Mouse (Mus musculus): ENCODE measurements at regions not wholly inside any gene's neighbourhood (a gene's known extent, or its start where the extent isn't known, plus 50 kb on each side); places are given as distances from the start of the nearest gene placed in this dataset.

DNA sequence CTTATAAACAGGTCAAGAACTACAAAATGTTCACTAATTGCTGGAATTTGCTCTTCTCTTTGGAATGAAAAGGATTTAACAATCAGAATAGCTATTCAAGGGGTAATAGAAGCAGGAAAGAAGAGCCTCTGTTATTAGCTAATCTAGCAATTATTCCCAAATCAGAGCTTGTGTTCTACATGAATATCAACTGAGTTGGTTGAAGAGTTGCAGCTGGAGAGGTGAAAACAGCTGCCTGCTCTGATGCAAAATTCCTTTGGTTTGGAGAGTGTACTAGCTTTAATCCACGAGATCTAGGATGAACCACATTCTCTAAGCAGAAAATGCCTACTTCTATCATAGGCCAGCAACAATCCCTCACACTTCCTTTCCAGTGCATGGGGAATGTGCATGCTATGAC is 674.8 kb downstream of the Gsdmc2 start:
- TF ChIP-seq CTCF (IDR thresholded peaks at IDR 0.05) (no peak), EP300 (IDR thresholded peaks at IDR 0.05; ENCODE audit: insufficient read depth, low read depth, low read length) (no peak), POLR2A (IDR thresholded peaks at IDR 0.05; ENCODE audit: insufficient read depth, low read depth, low read length) (no peak)
- Histone ChIP-seq H3K4me3 (no peak overlapping the region), H3K27ac (no peak overlapping the region), H3K9ac (ENCODE audit: low read depth, low read length) (no peak overlapping the region), H3K27me3 (ENCODE audit: control insufficient read depth, insufficient read depth, low read length) (no peaks in the 10 kb centered on the region), H3K4me1 (ENCODE audit: control insufficient read depth, insufficient read depth, low read length) (no peaks in the 10 kb centered on the region), H3K79me2 (replicated peaks; ENCODE audit: control insufficient read depth, insufficient read depth, low read length) (no peaks in the 10 kb centered on the region), H3K36me3 (ENCODE audit: control insufficient read depth, insufficient read depth, low read length) (no peaks in the 10 kb centered on the region)
- 66% methylated on average over 1 of the region's 1 CpGs for WGBS
- no peak for DNase-seq
- intact Hi-C loops (cut with DNase I): no loop called here

DNA sequence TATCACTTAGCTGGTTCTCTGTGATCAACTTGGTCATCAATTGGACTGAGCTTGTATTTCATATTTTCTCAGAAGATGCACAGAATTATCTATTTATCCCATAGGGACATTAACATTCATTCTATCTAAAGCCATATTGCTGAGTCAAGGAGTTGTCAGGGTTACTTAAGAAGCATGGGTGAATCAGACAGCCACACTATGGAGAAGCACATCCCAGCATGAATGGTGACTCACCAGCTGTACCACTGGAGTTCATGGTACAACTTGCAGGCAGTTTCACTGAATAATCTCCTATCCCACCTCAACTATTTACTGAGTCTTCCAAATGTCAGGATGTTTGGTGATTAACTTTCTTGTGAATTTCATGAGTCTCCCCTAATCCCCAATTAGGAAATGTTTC is 678.6 kb downstream of the Gsdmc2 start:
- TF ChIP-seq EP300 (IDR thresholded peaks at IDR 0.05; ENCODE audit: insufficient read depth, low read depth, low read length) (no peak), CTCF (IDR thresholded peaks at IDR 0.05) (no peak), POLR2A (IDR thresholded peaks at IDR 0.05; ENCODE audit: insufficient read depth, low read depth, low read length) (no peak)
- Histone ChIP-seq H3K79me2 (replicated peaks; ENCODE audit: control insufficient read depth, insufficient read depth, low read length) (no peaks in the 10 kb centered on the region), H3K4me1 (ENCODE audit: control insufficient read depth, insufficient read depth, low read length) (no peaks in the 10 kb centered on the region), H3K9ac (ENCODE audit: low read depth, low read length) (no peak overlapping the region), H3K27ac (no peak overlapping the region), H3K27me3 (ENCODE audit: control insufficient read depth, insufficient read depth, low read length) (no peaks in the 10 kb centered on the region), H3K36me3 (ENCODE audit: control insufficient read depth, insufficient read depth, low read length) (no peaks in the 10 kb centered on the region), H3K4me3 (no peak overlapping the region)
- intact Hi-C loops (cut with DNase I): no loop called here
- no peak for DNase-seq

DNA sequence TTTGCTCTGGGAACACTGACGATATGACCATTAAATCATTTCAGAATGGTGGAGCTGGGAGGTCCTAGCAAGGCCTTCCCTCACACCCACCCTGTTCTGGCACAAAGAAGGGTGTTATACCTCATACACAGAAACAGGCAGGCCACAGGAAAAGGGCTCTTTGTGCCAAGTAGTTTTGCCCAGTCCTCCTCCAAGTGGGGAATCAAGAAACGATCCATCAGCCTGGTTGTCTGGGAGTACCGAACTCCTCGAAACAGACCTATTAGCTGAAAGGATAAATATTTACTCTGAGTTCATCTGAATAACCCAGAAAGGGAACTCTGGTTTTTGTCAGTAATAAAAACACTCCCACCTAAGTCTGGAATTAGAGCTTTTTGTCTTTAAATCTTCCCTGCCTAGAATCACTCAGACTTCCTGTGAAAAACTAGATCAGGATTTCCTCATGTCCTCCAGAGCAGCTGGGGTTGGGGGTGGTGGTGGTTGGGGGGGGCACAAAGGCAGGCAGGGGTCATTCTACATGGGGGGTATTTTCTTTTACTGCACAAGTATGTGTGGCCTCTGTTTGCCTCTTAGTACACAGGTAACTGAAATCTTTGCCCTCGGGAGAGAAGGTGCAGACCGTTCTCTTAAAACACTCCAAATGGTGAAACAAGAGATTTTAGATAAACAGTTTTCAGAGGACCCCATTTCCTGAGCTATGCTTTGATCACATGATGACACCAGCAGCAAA is 681.3 kb downstream of the Gsdmc2 start:
- H3K27ac ChIP-seq: no peak overlapping the region
- DNase-seq: no peak

DNA sequence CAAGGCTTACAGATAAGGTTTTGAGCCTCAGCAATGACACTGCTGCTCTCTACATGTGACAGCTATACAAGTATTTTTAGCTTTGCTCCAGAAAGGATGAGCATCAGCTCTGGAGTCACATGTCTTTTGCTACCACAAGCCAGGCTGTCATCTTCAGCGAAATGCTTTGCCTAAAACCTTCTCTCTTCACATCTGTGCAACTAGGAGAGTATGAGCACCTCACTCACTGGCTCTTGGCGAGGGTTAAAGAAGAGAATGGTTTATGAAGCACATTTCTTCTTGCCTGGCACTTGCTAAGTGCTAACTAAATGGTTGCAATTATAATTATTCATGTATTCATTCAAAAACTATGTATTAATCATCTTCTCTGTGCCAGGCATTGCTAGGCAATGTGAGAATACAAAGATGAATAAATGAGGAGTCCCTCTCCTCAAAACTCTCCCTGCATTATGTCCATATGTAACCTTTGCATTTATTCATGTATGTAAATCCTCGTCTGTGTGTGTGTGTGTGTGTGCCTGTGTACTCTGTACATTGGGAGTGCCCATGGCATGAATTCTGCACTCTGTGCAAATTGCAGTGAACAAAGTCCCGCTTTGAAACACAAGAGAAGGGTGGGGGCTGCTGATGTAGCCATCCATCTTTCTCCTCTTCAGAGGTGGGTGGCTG is 682.0 kb downstream of the Gsdmc2 start:
- no peaks in the 10 kb centered on the region for H3K27me3 ChIP-seq (ENCODE audit: control insufficient read depth, insufficient read depth, low read length)
- DNase-seq: no peak
- no peaks in the 10 kb centered on the region for H3K79me2 ChIP-seq (replicated peaks; ENCODE audit: control insufficient read depth, insufficient read depth, low read length)
- no peak overlapping the region for H3K9ac ChIP-seq (ENCODE audit: low read depth, low read length)
- intact Hi-C loops (cut with DNase I): no loop called here
- no peaks in the 10 kb centered on the region for H3K4me1 ChIP-seq (ENCODE audit: control insufficient read depth, insufficient read depth, low read length)
- WGBS: 72% methylated on average over 4 of the region's 4 CpGs
- H3K4me3 ChIP-seq: no peak overlapping the region
- no peak overlapping the region for H3K27ac ChIP-seq
- no peak for TF ChIP-seq CTCF (IDR thresholded peaks at IDR 0.05)
- no peak for TF ChIP-seq EP300 (IDR thresholded peaks at IDR 0.05; ENCODE audit: insufficient read depth, low read depth, low read length)
- no peak for TF ChIP-seq POLR2A (IDR thresholded peaks at IDR 0.05; ENCODE audit: insufficient read depth, low read depth, low read length)
- no peaks in the 10 kb centered on the region for H3K36me3 ChIP-seq (ENCODE audit: control insufficient read depth, insufficient read depth, low read length)

More for the DNA sequence above, 681.3 kb downstream of the Gsdmc2 start:
- intact Hi-C loops (cut with DNase I): no loop called here
- H3K4me1 ChIP-seq (ENCODE audit: control insufficient read depth, insufficient read depth, low read length): no peaks in the 10 kb centered on the region
- H3K79me2 ChIP-seq (replicated peaks; ENCODE audit: control insufficient read depth, insufficient read depth, low read length): no peaks in the 10 kb centered on the region
- no peaks in the 10 kb centered on the region for H3K36me3 ChIP-seq (ENCODE audit: control insufficient read depth, insufficient read depth, low read length)
- H3K4me3 ChIP-seq: no peak overlapping the region
- no peak overlapping the region for H3K9ac ChIP-seq (ENCODE audit: low read depth, low read length)
- WGBS: 46% methylated on average over 6 of the region's 6 CpGs
- no peaks in the 10 kb centered on the region for H3K27me3 ChIP-seq (ENCODE audit: control insufficient read depth, insufficient read depth, low read length)
- TF ChIP-seq POLR2A (IDR thresholded peaks at IDR 0.05; ENCODE audit: insufficient read depth, low read depth, low read length) (no peak), CTCF (IDR thresholded peaks at IDR 0.05) (no peak), EP300 (IDR thresholded peaks at IDR 0.05; ENCODE audit: insufficient read depth, low read depth, low read length) (no peak)

DNA sequence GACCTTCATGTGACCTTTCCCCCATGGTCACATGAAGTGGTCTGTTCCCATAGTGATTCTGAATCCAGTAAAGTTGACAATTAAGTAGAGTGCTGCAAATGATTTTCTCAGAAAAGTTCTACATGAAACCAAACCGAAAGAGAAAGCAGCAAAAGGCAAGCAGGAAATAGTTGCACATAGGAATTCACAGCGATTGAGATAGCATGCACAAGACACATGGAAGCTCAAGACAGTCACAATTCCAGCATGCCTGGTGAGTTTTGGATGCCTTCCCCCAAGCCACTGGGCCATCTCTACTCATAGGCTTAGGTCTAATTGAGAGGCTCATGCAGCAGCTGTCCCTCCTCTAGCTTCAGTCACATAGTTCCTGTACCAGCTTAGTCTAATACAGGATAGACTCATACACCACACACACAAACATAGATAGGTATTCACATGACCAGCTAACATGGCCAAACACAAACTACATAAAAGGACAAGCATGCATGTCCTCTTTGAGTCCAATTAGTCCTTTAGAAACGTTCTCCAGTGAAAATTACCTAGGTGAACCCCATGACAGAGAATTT is 721.8 kb downstream of the Gsdmc2 start:
- Histone ChIP-seq H3K4me1 (ENCODE audit: control insufficient read depth, insufficient read depth, low read length) (no peaks in the 10 kb centered on the region; the same call in 1 of the 2 replicates), H3K79me2 (replicated peaks; ENCODE audit: control insufficient read depth, insufficient read depth, low read length) (no peaks in the 10 kb centered on the region), H3K27me3 (ENCODE audit: control insufficient read depth, insufficient read depth, low read length) (no peaks in the 10 kb centered on the region), H3K4me3 (no peak overlapping the region), H3K36me3 (ENCODE audit: control insufficient read depth, insufficient read depth, low read length) (no peaks in the 10 kb centered on the region), H3K9ac (ENCODE audit: low read depth, low read length) (no peak overlapping the region), H3K27ac (no peak overlapping the region)
- TF ChIP-seq POLR2A (IDR thresholded peaks at IDR 0.05; ENCODE audit: insufficient read depth, low read depth, low read length) (no peak), EP300 (IDR thresholded peaks at IDR 0.05; ENCODE audit: insufficient read depth, low read depth, low read length) (no peak), CTCF (IDR thresholded peaks at IDR 0.05) (no peak)
- WGBS: 56% methylated on average over 3 of the region's 3 CpGs
- intact Hi-C loops (cut with DNase I): no loop called here
- no peak for DNase-seq

DNA sequence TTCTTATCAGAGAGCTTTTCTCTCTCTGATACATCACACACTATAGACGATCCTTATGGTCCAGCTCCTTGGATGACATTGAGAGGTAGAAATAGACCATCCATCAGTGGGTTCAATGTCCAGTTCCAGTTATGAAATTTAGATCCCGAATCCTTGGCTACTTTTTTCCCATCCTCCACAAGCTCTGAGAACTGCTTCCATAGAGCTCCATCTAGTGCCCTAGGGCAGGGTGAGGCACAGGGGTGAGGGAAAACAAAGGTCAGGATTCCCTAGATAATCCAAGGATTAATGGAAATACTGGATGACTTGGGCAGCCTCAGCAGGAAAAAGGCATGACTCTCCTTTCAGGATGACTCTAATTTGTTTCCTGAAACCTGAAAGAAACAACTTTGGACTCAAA is 732.1 kb downstream of the Gsdmc2 start:
- peak in 1 of 2 experiments; percentile 4 for DNase-seq
- H3K9ac ChIP-seq (ENCODE audit: low read depth, low read length): no peak overlapping the region
- H3K27me3 ChIP-seq (ENCODE audit: control insufficient read depth, insufficient read depth, low read length): no peaks in the 10 kb centered on the region
- TF ChIP-seq POLR2A (IDR thresholded peaks at IDR 0.05; ENCODE audit: insufficient read depth, low read depth, low read length) (no peak), CTCF (IDR thresholded peaks at IDR 0.05) (peak; percentile 69), EP300 (IDR thresholded peaks at IDR 0.05; ENCODE audit: insufficient read depth, low read depth, low read length) (0 out of 2 replicates have a peak, but pooled peaks have one; percentile 28)
- 41% methylated on average over 2 of the region's 2 CpGs for WGBS
- H3K27ac ChIP-seq: no peak overlapping the region
- no peaks in the 10 kb centered on the region for H3K4me1 ChIP-seq (ENCODE audit: control insufficient read depth, insufficient read depth, low read length)
- H3K79me2 ChIP-seq (replicated peaks; ENCODE audit: control insufficient read depth, insufficient read depth, low read length): no peaks in the 10 kb centered on the region
- H3K4me3 ChIP-seq: no peak overlapping the region
- intact Hi-C loops (cut with DNase I): loop anchor here (2.0 kb wide), 1 partner anchor 1130 kb away; no protein-coding TSS in a partner anchor
- H3K36me3 ChIP-seq (ENCODE audit: control insufficient read depth, insufficient read depth, low read length): no peaks in the 10 kb centered on the region

All from heart, adult 2 months (tissue).